Mouse (Mus musculus) neural tube, embryonic 13.5 days (tissue): ENCODE results near the gene Vnn3. TPM values are rescaled to one million over a fixed set of nuclear protein-coding genes. Genes with fewer than 3 reads are reported as not detected.

Source experiments
- ATAC-seq: fragments of 200-750 bp; cut with Nextera tagmentation; 2 replicates; pipeline ENCODE4 v1.8.0; 2017; ENCODE audit warnings: low read depth, mild to moderate bottlenecking, moderate TSS enrichment, moderate library complexity
- H3K27ac ChIP-seq: fragments of 300-500 bp; sonication (generic); replicated peaks from 2 replicates; pipeline ENCODE4 v1.5.1; 2015; ENCODE audit warnings: moderate library complexity, mild to moderate bottlenecking, inconsistent platforms
- H3K27me3 ChIP-seq: fragments of 300-500 bp; sonication (generic); 2 replicates; pipeline ENCODE4 v1.6.1; 2015; ENCODE audit warnings: mild to moderate bottlenecking, inconsistent platforms
- H3K36me3 ChIP-seq: fragments of 300-500 bp; sonication (generic); 2 replicates; pipeline ENCODE4 v1.6.1; 2015; ENCODE audit warnings: mild to moderate bottlenecking, inconsistent platforms
- H3K4me1 ChIP-seq: fragments of 300-500 bp; sonication (generic); replicated peaks from 2 replicates; pipeline ENCODE4 v1.6.1; 2015; ENCODE audit warnings: inconsistent platforms
- H3K4me2 ChIP-seq: fragments of 300-500 bp; sonication (generic); 2 replicates; pipeline ENCODE4 v1.6.1; 2015; ENCODE audit warnings: inconsistent platforms, mild to moderate bottlenecking, moderate library complexity
- H3K4me3 ChIP-seq: fragments of 300-500 bp; sonication (generic); 2 replicates; pipeline ENCODE4 v1.5.1; 2015; ENCODE audit warnings: mild to moderate bottlenecking, inconsistent platforms
- H3K9ac ChIP-seq: fragments of 300-500 bp; sonication (generic); 2 replicates; pipeline ENCODE4 v1.6.1; 2015; ENCODE audit warnings: moderate library complexity, mild to moderate bottlenecking, inconsistent platforms
- H3K9me3 ChIP-seq: fragments of 300-500 bp; sonication (generic); 2 replicates; pipeline ENCODE4 v1.6.1; 2016; ENCODE audit warnings: inconsistent platforms
- WGBS: fragments of 180-500 bp; shearing (Covaris S2); methylation state at CpG from one replicate; pipeline ENCODE4 v1.1.7; 2015; 5-methylcytosine and 5-hydroxymethylcytosine counted together
- polyA plus RNA-seq: library from polyadenylated mRNA; unstranded; fragments of >200 nt; fragmentation: Nextera tagmentation; extraction: Ambion mirVana; gene quantifications from 2 replicates; pipeline ENCODE4 v1.2.1, GENCODE M21; 2015

Gene Vnn3
- polyA plus RNA-seq, 1 experiment from 2014 or later = not detected

GRCm38 (mm10) chr10:23837115-23837514, 14.1 kb upstream of the Vnn3 start:
- no peaks in the 10 kb centered on the region for H3K36me3 ChIP-seq
- no peak overlapping the region for H3K4me3 ChIP-seq
- H3K9me3 ChIP-seq = no peaks in the 10 kb centered on the region
- H3K27me3 ChIP-seq = no peaks in the 10 kb centered on the region
- no peaks in the 10 kb centered on the region for H3K4me1 ChIP-seq
- no peak overlapping the region for H3K4me2 ChIP-seq
- no peak for ATAC-seq
- WGBS = 77% methylated on average over 3 of the region's 3 CpGs
- no peak overlapping the region for H3K27ac ChIP-seq
- H3K9ac ChIP-seq = no peak overlapping the region

GRCm38 (mm10) chr10:23838910-23839309, 12.4 kb upstream of the Vnn3 start:
- Histone ChIP-seq H3K9me3 (no peaks in the 10 kb centered on the region), H3K9ac (no peak overlapping the region), H3K4me1 (no peaks in the 10 kb centered on the region), H3K27me3 (no peaks in the 10 kb centered on the region), H3K36me3 (no peaks in the 10 kb centered on the region), H3K4me3 (no peak overlapping the region), H3K4me2 (no peak overlapping the region), H3K27ac (no peak overlapping the region)
- 93% methylated on average over 3 of the region's 3 CpGs for WGBS
- ATAC-seq = no peak

GRCm38 (mm10) chr10:23839368-23839767, 11.9 kb upstream of the Vnn3 start:
- no peak overlapping the region for H3K4me2 ChIP-seq

GRCm38 (mm10) chr10:23840496-23840895, 10.8 kb upstream of the Vnn3 start:
- H3K36me3 ChIP-seq = no peaks in the 10 kb centered on the region
- no peak overlapping the region for H3K4me2 ChIP-seq
- H3K9ac ChIP-seq = no peak overlapping the region
- no peaks in the 10 kb centered on the region for H3K4me1 ChIP-seq
- H3K9me3 ChIP-seq = no peaks in the 10 kb centered on the region
- no peak overlapping the region for H3K27ac ChIP-seq
- no peak overlapping the region for H3K4me3 ChIP-seq
- 82% methylated on average over 4 of the region's 4 CpGs for WGBS
- no peak for ATAC-seq
- no peaks in the 10 kb centered on the region for H3K27me3 ChIP-seq

More at GRCm38 (mm10) chr10:23839368-23839767, 11.9 kb upstream of the Vnn3 start:
- H3K27me3 ChIP-seq = no peaks in the 10 kb centered on the region
- H3K9ac ChIP-seq = no peak overlapping the region
- ATAC-seq = no peak
- H3K4me1 ChIP-seq = no peaks in the 10 kb centered on the region
- H3K4me3 ChIP-seq = no peak overlapping the region
- H3K27ac ChIP-seq = no peak overlapping the region
- H3K36me3 ChIP-seq = no peaks in the 10 kb centered on the region
- no peaks in the 10 kb centered on the region for H3K9me3 ChIP-seq
- WGBS = 57% methylated on average over 9 of the region's 9 CpGs

GRCm38 (mm10) chr10:23852096-23852495, 834 bp downstream of the Vnn3 start:
- Histone ChIP-seq H3K36me3 (no peaks in the 10 kb centered on the region), H3K27me3 (no peaks in the 10 kb centered on the region), H3K4me3 (no peak overlapping the region), H3K4me1 (no peaks in the 10 kb centered on the region), H3K9ac (no peak overlapping the region), H3K4me2 (no peak overlapping the region), H3K27ac (no peak overlapping the region), H3K9me3 (no peaks in the 10 kb centered on the region)
- 85% methylated on average over 2 of the region's 2 CpGs for WGBS
- no peak for ATAC-seq

- Histone ChIP-seq H3K9me3 (peaks cover 7% of the 10 kb centered on the region; the same call in 1 of the 2 replicates), H3K27me3 (no peaks in the 10 kb centered on the region), H3K4me3 (no peak overlapping the region), H3K4me1 (no peaks in the 10 kb centered on the region), H3K27ac (no peak overlapping the region), H3K36me3 (no peaks in the 10 kb centered on the region), H3K4me2 (no peak overlapping the region), H3K9ac (no peak overlapping the region)
- ATAC-seq = no peak
- WGBS = 67% methylated on average over 9 of the region's 9 CpGs
These were observed 13.4 kb downstream of the Vnn3 start for GRCm38 (mm10) chr10:23864362-23865312.

GRCm38 (mm10) chr10:23880695-23881094, 29.4 kb downstream of the Vnn3 start:
- ATAC-seq = no peak
- Histone ChIP-seq H3K36me3 (no peaks in the 10 kb centered on the region), H3K9me3 (no peaks in the 10 kb centered on the region), H3K4me2 (no peak overlapping the region), H3K27me3 (no peaks in the 10 kb centered on the region), H3K4me1 (no peaks in the 10 kb centered on the region), H3K9ac (no peak overlapping the region), H3K27ac (no peak overlapping the region), H3K4me3 (no peak overlapping the region)
- WGBS = 88% methylated on average over 6 of the region's 6 CpGs

- no peaks in the 10 kb centered on the region for H3K36me3 ChIP-seq
- H3K9ac ChIP-seq = no peak overlapping the region
- WGBS = 97% methylated on average over 1 of the region's 1 CpGs
- H3K4me3 ChIP-seq = no peak overlapping the region
- H3K9me3 ChIP-seq = no peaks in the 10 kb centered on the region
- no peak overlapping the region for H3K27ac ChIP-seq
- no peak overlapping the region for H3K4me2 ChIP-seq
- no peak for ATAC-seq
- no peaks in the 10 kb centered on the region for H3K4me1 ChIP-seq
- H3K27me3 ChIP-seq = no peaks in the 10 kb centered on the region
These were observed 33.6 kb downstream of the Vnn3 start for GRCm38 (mm10) chr10:23884910-23885309.

- no peak overlapping the region for H3K4me2 ChIP-seq
- no peak overlapping the region for H3K4me3 ChIP-seq
- H3K4me1 ChIP-seq = no peaks in the 10 kb centered on the region
- no peaks in the 10 kb centered on the region for H3K9me3 ChIP-seq
- 87% methylated on average over 3 of the region's 3 CpGs for WGBS
- no peak overlapping the region for H3K9ac ChIP-seq
- H3K27me3 ChIP-seq = no peaks in the 10 kb centered on the region
- no peaks in the 10 kb centered on the region for H3K36me3 ChIP-seq
- H3K27ac ChIP-seq = no peak overlapping the region
- ATAC-seq = no peak
These were observed 34.8 kb downstream of the Vnn3 start for GRCm38 (mm10) chr10:23886060-23886459.

GRCm38 (mm10) chr10:23892987-23893386, 41.7 kb downstream of the Vnn3 start:
- no peak for ATAC-seq
- Histone ChIP-seq H3K27me3 (no peaks in the 10 kb centered on the region), H3K9ac (no peak overlapping the region)

GRCm38 (mm10) chr10:23894601-23895349, 43.5 kb downstream of the Vnn3 start, which contains the start of gene Vnn1:
Gene Vnn1, plus strand, starts transcription at chr10:23894688.
- Histone ChIP-seq H3K4me3 (peak within 1 kb of the TSS; percentile 11), H3K36me3 (no peaks in the 10 kb centered on the region), H3K4me1 (peaks cover 6% of the 10 kb centered on the region; the same call in 1 of the 2 replicates), H3K27me3 (no peaks in the 10 kb centered on the region), H3K27ac (no peak within 1 kb of the TSS), H3K4me2 (peak within 1 kb of the TSS; percentile 43), H3K9ac (no peak within 1 kb of the TSS), H3K9me3 (no peaks in the 10 kb centered on the region)
- ATAC-seq = no peak
- 34% methylated on average over 21 of the region's 21 CpGs for WGBS

More at GRCm38 (mm10) chr10:23892987-23893386, 41.7 kb downstream of the Vnn3 start:
- Histone ChIP-seq H3K4me2 (no peak overlapping the region), H3K36me3 (no peaks in the 10 kb centered on the region), H3K4me3 (no peak overlapping the region), H3K4me1 (peaks cover 6% of the 10 kb centered on the region; the same call in 1 of the 2 replicates), H3K9me3 (no peaks in the 10 kb centered on the region), H3K27ac (no peak overlapping the region)
- 88% methylated on average over 1 of the region's 1 CpGs for WGBS

- H3K36me3 ChIP-seq = no peaks in the 10 kb centered on the region
- ATAC-seq = no peak
- H3K27ac ChIP-seq = no peak overlapping the region
- WGBS = 82% methylated on average over 7 of the region's 7 CpGs
- H3K4me3 ChIP-seq = no peak overlapping the region
- no peaks in the 10 kb centered on the region for H3K9me3 ChIP-seq
- H3K27me3 ChIP-seq = no peaks in the 10 kb centered on the region
- H3K4me2 ChIP-seq = 0 out of 2 replicates have a peak overlapping the region, but pooled peaks have one; percentile 43
- H3K9ac ChIP-seq = no peak overlapping the region
- peaks cover 6% of the 10 kb centered on the region; the same call in 1 of the 2 replicates for H3K4me1 ChIP-seq
These were observed 44.1 kb downstream of the Vnn3 start for GRCm38 (mm10) chr10:23895376-23895775.
